Mouse (Mus musculus) heart, embryonic 12.5 days (tissue): ENCODE results near the gene Jag1. TPM values are rescaled to one million over a fixed set of nuclear protein-coding genes. Genes with fewer than 3 reads are reported as not detected.

Experiments used
- ATAC-seq: fragments of 200-750 bp; cut with Nextera tagmentation; 2 replicates; pipeline ENCODE4 v1.8.0; 2017; ENCODE audit warnings: moderate TSS enrichment, moderate library complexity; ENCODE audit not compliant: insufficient number of reproducible peaks, low FRiP score
- H3K27ac ChIP-seq: fragments of 300-500 bp; sonication (generic); 2 replicates; pipeline ENCODE4 v1.5.1; 2016; ENCODE audit warnings: mild to moderate bottlenecking, moderate library complexity; ENCODE audit not compliant: poor library complexity, severe bottlenecking
- H3K27me3 ChIP-seq: fragments of 300-500 bp; sonication (generic); replicated peaks from 2 replicates; pipeline ENCODE4 v1.6.1; 2016; ENCODE audit warnings: mild to moderate bottlenecking, moderate library complexity
- H3K36me3 ChIP-seq: fragments of 300-500 bp; sonication (generic); 2 replicates; pipeline ENCODE4 v1.6.1; 2016; ENCODE audit warnings: mild to moderate bottlenecking, moderate library complexity
- H3K4me1 ChIP-seq: fragments of 300-500 bp; sonication (generic); replicated peaks from 2 replicates; pipeline ENCODE4 v1.6.1; 2016; ENCODE audit warnings: mild to moderate bottlenecking
- H3K4me2 ChIP-seq: fragments of 300-500 bp; sonication (generic); 2 replicates; pipeline ENCODE4 v1.6.1; 2016; ENCODE audit warnings: mild to moderate bottlenecking, moderate library complexity
- H3K4me3 ChIP-seq: fragments of 300-500 bp; sonication (generic); 2 replicates; pipeline ENCODE4 v1.5.1; 2016; ENCODE audit warnings: mild to moderate bottlenecking
- H3K9ac ChIP-seq: fragments of 300-500 bp; sonication (generic); 2 replicates; pipeline ENCODE4 v1.6.1; 2016; ENCODE audit warnings: mild to moderate bottlenecking, moderate library complexity
- H3K9me3 ChIP-seq: fragments of 300-500 bp; sonication (generic); replicated peaks from 2 replicates; pipeline ENCODE4 v1.6.1; 2016; ENCODE audit warnings: mild to moderate bottlenecking, moderate library complexity
- WGBS: fragments of 180-500 bp; shearing (Covaris S2); methylation state at CpG from one replicate; pipeline ENCODE4 v1.1.7; 2016; 5-methylcytosine and 5-hydroxymethylcytosine counted together
- polyA plus RNA-seq: library from polyadenylated mRNA; unstranded; fragments of >200 nt; fragmentation: Nextera tagmentation; extraction: Ambion mirVana; gene quantifications from 2 replicates; pipeline ENCODE4 v1.2.1, GENCODE M21; 2016

Jag1 gene
- polyA plus RNA-seq, 1 experiment from 2014 or later = 26.2 TPM

DNA sequence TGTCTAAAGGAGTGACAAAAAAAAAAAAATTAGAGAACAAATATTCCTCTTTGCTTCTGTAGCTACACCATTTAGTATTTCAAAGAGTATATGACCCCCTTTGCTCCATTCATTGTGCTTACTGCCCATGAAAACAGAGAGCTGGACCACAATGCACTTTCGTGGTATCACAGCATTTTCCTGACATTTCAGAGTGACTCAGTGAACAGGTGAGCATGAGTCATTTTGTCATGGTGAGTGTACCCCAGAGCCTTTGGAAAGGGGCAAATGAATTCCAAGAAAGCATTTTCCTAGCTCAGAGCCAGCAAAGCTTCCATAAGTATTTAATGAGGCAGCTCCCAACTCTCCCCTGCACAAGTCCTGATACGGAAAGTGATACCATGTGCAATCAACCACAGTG, 72.3 kb downstream of the Jag1 start:
- no peaks in the 10 kb centered on the region for H3K9me3 ChIP-seq
- 86% methylated on average over 2 of the region's 2 CpGs for WGBS
- no peaks in the 10 kb centered on the region; the same call in 1 of the 2 replicates for H3K4me1 ChIP-seq
- H3K27me3 ChIP-seq = no peaks in the 10 kb centered on the region
- no peak overlapping the region for H3K4me2 ChIP-seq
- no peak overlapping the region for H3K4me3 ChIP-seq
- no peak overlapping the region for H3K9ac ChIP-seq
- H3K27ac ChIP-seq = no peak overlapping the region
- no peaks in the 10 kb centered on the region for H3K36me3 ChIP-seq
- no peak for ATAC-seq

Other genes with a start within 250 kb of the Jag1 start
- gene AL731706.2, start 231.0 kb downstream of the Jag1 start, polyA plus RNA-seq = 33.9 and 35.2 TPM in 2 replicates
- 4.9 and 5.2 TPM in 2 replicates for gene Slx4ip, start 225.4 kb downstream of the Jag1 start, polyA plus RNA-seq
- 35.9 and 39.1 TPM in 2 replicates for gene AL731706.1, start 225.3 kb downstream of the Jag1 start, polyA plus RNA-seq
- gene Mkks, start 225.3 kb downstream of the Jag1 start, polyA plus RNA-seq = 18.5 and 20.3 TPM in 2 replicates